Mouse (Mus musculus) cerebellum, adult 2 months (tissue): Measurements from ENCODE around the gene Sfxn1.

Experiments used
- CTCF ChIP-seq: fragments of 200-500 bp; IDR thresholded peaks from 2 replicates; pipeline ENCODE4 v1.5.1; 2011; ENCODE audit warnings: low read depth, mild to moderate bottlenecking, control low read depth, low read length, moderate library complexity, borderline replicate concordance; ENCODE audit not compliant: insufficient read depth
- POLR2A ChIP-seq: fragments of 200-500 bp; IDR thresholded peaks from 2 replicates; pipeline ENCODE4 v1.6.1; 2011; ENCODE audit warnings: low read length, control low read depth, borderline replicate concordance; ENCODE audit not compliant: insufficient read depth

DNA sequence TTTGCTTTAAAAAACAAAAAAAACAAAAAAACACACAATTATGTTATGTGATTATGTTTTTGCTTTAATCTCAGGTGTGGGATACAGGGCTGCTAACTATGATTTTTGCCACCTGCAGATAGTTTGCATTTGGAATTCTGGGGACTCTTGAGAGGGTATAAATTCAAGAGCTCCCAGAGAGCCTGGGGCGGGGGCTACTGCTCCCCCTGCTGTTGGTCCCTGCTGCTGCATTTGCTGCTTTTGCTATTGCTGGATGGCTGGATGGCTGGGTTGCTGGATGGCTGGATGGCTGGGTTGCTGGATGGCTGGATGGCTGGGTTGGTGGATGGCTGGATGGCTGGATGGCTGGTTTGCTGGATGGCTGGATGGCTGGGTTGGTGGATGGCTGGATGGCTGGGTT lies 75.7 kb downstream of the Sfxn1 start:
- no peak for TF ChIP-seq CTCF
- no peak for TF ChIP-seq POLR2A
